Mouse (Mus musculus) lung, adult 2 months (tissue): Measurements from ENCODE around the gene Tmem274. TPM values are rescaled to one million over a fixed set of nuclear protein-coding genes. Genes with fewer than 3 reads are reported as not detected.
A peak's percentile ranks its signal among the peaks of the same experiment; 100 is the strongest.

Experiments
- DNase-seq: peaks from one replicate; pipeline ENCODE4 v3.0.0; 2022
- H3K4me1 ChIP-seq: fragments of 200-500 bp; 2 replicates; pipeline ENCODE4 v1.6.1; 2011; ENCODE audit warnings: low read length; ENCODE audit not compliant: control insufficient read depth, insufficient read depth
- H3K4me3 ChIP-seq: fragments of 200-500 bp; replicated peaks from 2 replicates; pipeline ENCODE3; 2011; ENCODE audit warnings: low read depth, mild to moderate bottlenecking, control low read depth, low read length; ENCODE audit errors: extremely low read depth
- CTCF ChIP-seq: fragments of 200-500 bp; IDR thresholded peaks from 2 replicates; pipeline ENCODE4 v1.5.1; 2011; ENCODE audit warnings: mild to moderate bottlenecking, low read length, control low read depth; ENCODE audit not compliant: insufficient read depth
- POLR2A ChIP-seq: fragments of 200-500 bp; IDR thresholded peaks from 2 replicates; pipeline ENCODE4 v1.6.1; 2011; ENCODE audit warnings: low read depth, mild to moderate bottlenecking, control low read depth, low read length, borderline replicate concordance; ENCODE audit errors: extremely low read depth
- WGBS: fragments of 180-500 bp; shearing (Covaris S2); methylation state at CpG from one replicate; pipeline ENCODE4 v1.1.7; 2018; 5-methylcytosine and 5-hydroxymethylcytosine counted together
- polyA plus RNA-seq: library from polyadenylated mRNA; depleted of rRNA; stranded (reverse); fragments of >200 nt; gene quantifications from 2 replicates; pipeline ENCODE4 v1.2.3, GENCODE M21; 2012; rRNA removed

Tmem274 gene
- polyA plus RNA-seq, 1 experiment: not detected

- no peak for DNase-seq
- WGBS: 5% methylated on average over 52 of the region's 52 CpGs
- Histone ChIP-seq H3K4me1 (peaks cover 5% of the 10 kb centered on the region), H3K4me3 (peak overlapping the region; percentile 70)
- no peak for TF ChIP-seq CTCF
- no peak for TF ChIP-seq POLR2A
Observed at GRCm38 (mm10) chr4:149518351-149519220, 41.4 kb downstream of the Tmem274 start.

- TF ChIP-seq CTCF: no peak
- no peak for TF ChIP-seq POLR2A
- DNase-seq: no peak
- Histone ChIP-seq H3K4me1 (peaks cover 5% of the 10 kb centered on the region), H3K4me3 (no peak overlapping the region)
- 73% methylated on average over 10 of the region's 10 CpGs for WGBS
Observed at GRCm38 (mm10) chr4:149521258-149521657, 44.1 kb downstream of the Tmem274 start.

GRCm38 (mm10) chr4:149523961-149524360 is 46.8 kb downstream of the Tmem274 start:
- DNase-seq: no peak
- H3K4me3 ChIP-seq: no peak overlapping the region
- TF ChIP-seq POLR2A (no peak), CTCF (no peak)
- H3K4me1 ChIP-seq: 0 out of 2 replicates have a peak, but pooled peaks cover 4% of the 10 kb centered on the region
- 94% methylated on average over 6 of the region's 6 CpGs for WGBS

GRCm38 (mm10) chr4:149525170-149525569 is 48.0 kb downstream of the Tmem274 start:
- DNase-seq: no peak
- 84% methylated on average over 4 of the region's 4 CpGs for WGBS
- Histone ChIP-seq H3K4me3 (no peak overlapping the region), H3K4me1 (0 out of 2 replicates have a peak, but pooled peaks cover 4% of the 10 kb centered on the region)
- TF ChIP-seq POLR2A (no peak), CTCF (no peak)

- no peak for DNase-seq
- no peak for TF ChIP-seq CTCF
- TF ChIP-seq POLR2A: no peak
- 0 out of 2 replicates have a peak, but pooled peaks cover 4% of the 10 kb centered on the region for H3K4me1 ChIP-seq
- 84% methylated on average over 6 of the region's 6 CpGs for WGBS
- H3K4me3 ChIP-seq: no peak overlapping the region
Observed at GRCm38 (mm10) chr4:149525811-149526210, 48.6 kb downstream of the Tmem274 start.

GRCm38 (mm10) chr4:149526330-149526729 is 49.2 kb downstream of the Tmem274 start:
- DNase-seq: no peak
- Histone ChIP-seq H3K4me3 (no peak overlapping the region), H3K4me1 (0 out of 2 replicates have a peak, but pooled peaks cover 4% of the 10 kb centered on the region)
- no peak for TF ChIP-seq POLR2A
- TF ChIP-seq CTCF: no peak
- 37% methylated on average over 7 of the region's 7 CpGs for WGBS

- Histone ChIP-seq H3K4me3 (no peak overlapping the region), H3K4me1 (0 out of 2 replicates have a peak, but pooled peaks cover 4% of the 10 kb centered on the region)
- WGBS: 49% methylated on average over 15 of the region's 15 CpGs
- TF ChIP-seq CTCF (no peak), POLR2A (no peak)
- no peak for DNase-seq
Observed at GRCm38 (mm10) chr4:149527621-149528354, 50.6 kb downstream of the Tmem274 start.

- DNase-seq: no peak
- Histone ChIP-seq H3K4me1 (0 out of 2 replicates have a peak, but pooled peaks cover 4% of the 10 kb centered on the region), H3K4me3 (no peak overlapping the region)
- 51% methylated on average over 6 of the region's 6 CpGs for WGBS
- no peak for TF ChIP-seq POLR2A
- no peak for TF ChIP-seq CTCF
Observed at GRCm38 (mm10) chr4:149529691-149530090, 52.5 kb downstream of the Tmem274 start.

Other genes with a start within 250 kb of the Tmem274 start
- gene Kif1b, start 169.7 kb upstream of the Tmem274 start, polyA plus RNA-seq: 32.0 and 43.8 TPM in 2 replicates
- gene Ube4b, start 50.6 kb upstream of the Tmem274 start, polyA plus RNA-seq: 51.0 and 53.3 TPM in 2 replicates
- gene Rbp7, start 22.4 kb upstream of the Tmem274 start, polyA plus RNA-seq: 2.1 and 2.2 TPM in 2 replicates
- 4.1 and 4.5 TPM in 2 replicates for gene Nmnat1, start 7.8 kb downstream of the Tmem274 start, polyA plus RNA-seq
- gene Lzic, start 7.9 kb downstream of the Tmem274 start, polyA plus RNA-seq: 9.6 and 11.6 TPM in 2 replicates
- 9.8 and 16.0 TPM in 2 replicates for gene Ctnnbip1, start 40.9 kb downstream of the Tmem274 start, polyA plus RNA-seq
- 93.8 and 111 TPM in 2 replicates for gene Clstn1, start 109.1 kb downstream of the Tmem274 start, polyA plus RNA-seq
- 14.6 and 19.3 TPM in 2 replicates for gene Pik3cd, start 225.2 kb downstream of the Tmem274 start, polyA plus RNA-seq